Mouse (Mus musculus) spleen, adult 12 weeks (tissue): Measurements from ENCODE around the gene Ptpn9.
A peak's percentile ranks its signal among the peaks of the same experiment; 100 is the strongest.
"Not testable (repeated sequence)": the region's sequence is repeated elsewhere in the genome, so short reads cannot be mapped to it uniquely, and the experiment has no call there.

Experiments used
- DNase-seq: peaks from one replicate; pipeline ENCODE4 v3.0.0; 2022; ENCODE audit warnings: low spot score

The Ptpn9 gene

DNA sequence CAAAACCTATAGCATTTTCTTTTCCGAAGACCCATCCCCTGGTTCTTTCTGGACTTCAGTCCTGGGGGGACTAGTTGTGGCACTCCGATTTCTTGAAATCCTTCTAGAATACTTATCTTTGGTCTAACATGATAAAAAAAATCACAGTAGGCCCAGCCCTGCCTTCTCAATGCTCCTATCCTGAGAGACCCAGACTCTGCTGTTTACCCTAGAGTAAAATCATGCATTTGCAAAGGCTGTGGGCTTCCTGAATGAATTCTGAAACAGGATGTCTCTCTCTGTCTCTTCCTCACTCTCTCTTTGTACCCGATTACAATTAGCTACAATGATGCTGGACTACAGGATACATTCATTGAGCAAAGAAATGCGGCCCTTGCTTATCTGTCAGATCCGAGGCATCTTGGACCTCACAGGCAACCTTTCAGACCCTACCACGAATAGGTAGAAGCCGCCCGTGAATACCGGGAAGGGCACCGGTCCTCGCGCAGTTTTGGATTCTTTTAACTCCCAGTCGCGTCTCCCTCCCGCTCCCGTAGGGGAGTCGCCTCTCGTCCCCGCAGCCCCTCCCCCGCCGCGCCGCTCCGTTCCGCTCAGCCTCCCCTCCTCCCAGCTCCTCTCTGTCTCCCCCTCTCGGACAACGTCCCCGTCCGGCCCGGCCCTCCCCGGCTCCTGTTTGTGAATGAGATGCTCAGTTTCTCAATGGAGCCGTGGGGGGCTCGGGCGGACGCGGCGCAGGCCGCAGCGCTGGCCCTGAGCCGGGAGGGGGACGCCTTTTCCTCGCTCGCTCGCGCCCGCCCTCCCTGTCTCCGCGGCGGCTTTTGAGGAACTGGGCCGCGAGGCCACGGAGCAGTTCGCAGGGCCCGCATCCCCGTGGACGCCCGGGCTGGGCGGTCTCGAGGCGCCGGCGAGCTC, at the start of gene Ptpn9:
Gene Ptpn9, plus strand, starts transcription at position 638 of the 912 bp plus-strand sequence.
- DNase-seq: no peak

DNA sequence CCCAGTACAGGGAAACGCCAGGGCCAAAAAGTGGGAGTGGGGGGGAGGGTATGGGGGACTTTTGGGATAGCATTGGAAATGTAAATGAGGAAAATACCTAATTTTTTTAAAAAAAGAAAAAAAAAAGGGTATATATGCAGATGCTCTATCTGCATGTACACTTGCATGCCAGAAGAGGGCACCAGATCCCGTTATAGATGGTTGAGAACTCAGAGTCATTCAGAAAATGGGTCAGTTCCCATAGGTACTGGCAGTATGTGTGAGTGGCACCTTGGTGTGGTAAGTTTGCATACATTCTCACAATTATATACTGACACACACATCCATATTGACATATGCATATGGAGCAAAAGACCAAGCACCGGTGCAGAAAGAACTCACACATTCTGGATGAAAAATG, 47.2 kb upstream of the Ptpn9 start:
- DNase-seq: not testable (repeated sequence)

DNA sequence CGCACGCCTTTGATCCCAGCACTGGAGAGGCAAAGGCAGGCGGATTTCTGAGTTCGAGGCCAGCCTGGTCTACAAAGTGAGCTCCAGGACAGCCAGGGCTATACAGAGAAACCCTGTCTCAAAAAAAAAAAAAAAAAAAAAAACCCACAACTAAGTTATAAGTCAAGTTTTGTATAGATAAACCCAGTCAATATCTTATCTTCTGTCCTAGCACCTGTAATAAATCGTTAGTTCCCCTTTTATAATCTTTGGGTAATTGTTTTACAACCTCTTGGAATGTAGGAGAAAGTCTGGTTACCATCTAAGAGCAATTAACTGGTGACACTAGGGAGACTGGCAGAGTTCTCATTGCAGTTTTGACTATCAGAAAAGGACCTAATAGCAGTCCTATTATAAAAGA, 46.0 kb upstream of the Ptpn9 start:
- not testable (repeated sequence) for DNase-seq

DNA sequence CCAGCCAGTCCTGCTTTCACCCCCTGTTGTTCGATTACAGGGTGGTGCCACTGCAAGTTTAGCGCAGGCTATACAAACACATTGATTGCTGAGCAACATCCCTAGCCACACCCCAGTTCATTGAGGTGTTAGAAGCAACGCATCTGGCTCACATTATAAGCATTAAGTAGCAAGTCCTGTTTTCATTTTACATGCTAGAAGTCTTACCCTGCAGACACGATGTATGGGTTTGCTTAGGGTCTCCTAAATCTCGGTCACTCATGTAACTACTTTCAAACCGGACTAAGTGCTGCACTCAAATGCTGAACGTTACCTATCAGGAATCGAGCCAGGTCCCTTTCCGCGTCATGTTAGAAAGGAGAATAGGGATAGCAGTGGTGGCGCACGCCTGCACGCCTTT, 45.0 kb upstream of the Ptpn9 start:
- DNase-seq: no peak

DNA sequence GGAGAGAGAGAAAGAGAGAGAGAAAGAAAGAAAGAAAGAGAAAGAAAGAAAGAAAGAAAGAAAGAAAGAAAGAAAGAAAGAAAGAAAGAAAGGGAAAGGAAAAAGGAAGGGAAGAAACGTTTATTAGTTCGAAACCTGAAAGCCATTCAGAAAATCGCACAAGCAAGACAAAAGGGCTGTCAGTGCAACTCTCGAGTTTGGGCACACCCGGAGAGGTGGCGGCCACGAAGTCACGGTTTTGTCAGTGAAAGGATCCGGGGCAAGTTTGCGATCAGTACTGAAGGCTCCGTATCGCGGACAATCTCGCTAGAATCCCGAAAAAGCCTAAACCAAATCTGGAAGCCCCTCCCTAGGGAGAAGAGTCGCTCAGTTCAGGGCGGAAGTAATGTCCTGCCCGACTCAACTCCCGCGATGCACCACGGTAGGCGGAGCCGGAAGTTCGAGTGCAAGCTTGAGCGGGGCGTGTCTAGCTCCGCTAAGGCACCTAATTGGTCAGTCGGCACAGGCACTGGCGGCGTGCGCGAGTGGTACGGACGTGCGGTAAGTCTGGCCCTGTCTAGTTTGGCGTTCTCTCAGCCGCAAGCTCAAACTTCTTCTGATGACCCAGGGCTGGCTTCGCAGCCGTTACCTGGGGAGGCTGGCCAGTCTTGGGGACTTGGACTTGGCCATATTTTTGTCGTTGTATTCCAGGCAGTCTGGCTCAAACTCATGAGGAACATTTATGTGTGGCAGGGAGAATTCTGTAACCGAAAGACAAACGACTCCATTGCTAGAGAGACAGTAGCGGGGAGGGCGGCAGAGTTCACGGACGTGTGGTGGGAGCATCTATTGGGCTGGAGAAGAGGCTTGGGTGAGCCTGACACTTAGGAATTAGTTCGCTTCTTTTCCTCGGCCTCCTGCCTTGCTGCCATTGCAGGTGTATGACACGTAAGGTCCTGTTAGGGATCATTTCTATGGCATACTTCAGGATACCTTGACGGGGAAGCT, 44.0 kb upstream of the Ptpn9 start, which contains the start of gene Snupn:
Gene Snupn, plus strand, starts transcription at position 465 of the 987 bp plus-strand sequence.
- DNase-seq: peak; percentile 95

DNA sequence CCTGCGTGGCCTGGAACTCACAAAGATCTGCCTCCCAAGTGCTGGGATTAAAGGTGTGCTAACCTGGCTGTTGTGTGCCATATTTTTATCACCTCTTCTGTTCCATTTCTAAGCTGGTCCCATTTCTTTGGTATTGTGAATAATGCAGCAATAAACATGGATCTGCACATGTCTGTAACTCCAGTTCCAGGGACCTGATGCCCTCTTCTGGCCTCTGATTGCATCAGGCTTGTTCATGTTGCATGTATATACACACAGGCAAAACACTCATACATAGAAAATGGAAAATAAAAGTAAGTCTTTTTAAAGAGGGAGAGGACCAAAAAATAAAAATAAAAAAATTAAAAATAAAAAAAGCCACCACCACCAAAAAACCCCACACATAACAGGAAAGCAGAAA, 41.2 kb upstream of the Ptpn9 start:
- no peak for DNase-seq

DNA sequence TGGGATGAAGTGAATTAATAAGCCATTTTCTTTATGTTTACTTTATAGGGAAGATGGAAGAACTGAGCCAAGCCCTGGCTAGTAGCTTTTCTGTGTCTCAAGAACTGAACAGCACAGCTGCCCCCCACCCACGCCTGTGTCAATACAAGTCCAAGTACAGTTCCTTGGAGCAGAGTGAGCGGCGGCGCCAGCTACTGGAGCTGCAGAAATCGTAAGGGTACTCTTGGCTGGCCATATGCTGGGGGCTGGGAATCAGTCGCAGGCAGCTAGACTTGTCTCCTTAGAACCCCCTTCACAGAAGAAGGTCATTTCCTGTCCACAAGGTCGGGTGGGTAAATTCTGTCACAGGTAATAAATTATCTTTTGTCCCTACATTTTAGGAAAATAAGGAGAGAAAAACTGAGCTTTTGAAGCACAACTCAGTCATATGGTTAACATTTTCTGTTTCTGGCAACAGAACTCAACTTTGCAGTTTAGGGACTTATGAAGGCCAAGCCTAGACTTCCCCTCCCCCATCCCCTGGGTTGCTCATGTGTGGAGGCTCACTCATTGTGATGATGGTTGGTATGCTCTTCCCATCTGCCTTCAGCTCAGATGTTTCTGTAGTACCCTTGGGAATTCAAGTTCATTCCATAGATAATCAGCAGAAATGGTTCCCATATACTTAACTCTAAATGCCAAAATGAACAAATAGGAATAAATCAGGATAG, 37.6 kb upstream of the Ptpn9 start:
- no peak for DNase-seq

DNA sequence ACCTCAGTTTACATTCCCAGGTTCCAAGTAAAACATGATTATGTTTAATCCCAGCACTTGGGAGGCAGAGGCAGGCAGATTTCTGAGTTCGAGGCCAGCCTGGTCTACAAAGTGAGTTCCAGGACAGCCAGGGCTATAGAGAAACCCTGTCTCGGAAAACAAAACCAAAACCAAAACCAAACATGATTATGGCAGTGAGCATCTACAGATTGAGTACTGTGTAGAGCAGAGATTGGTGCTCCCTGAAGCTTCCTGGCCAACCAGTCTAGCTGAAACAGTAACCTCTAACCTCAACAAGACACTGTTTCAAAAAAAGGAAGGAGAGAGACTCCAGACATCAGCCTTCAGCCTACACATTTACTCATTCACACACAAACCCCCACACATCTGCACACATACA, 36.0 kb upstream of the Ptpn9 start:
- DNase-seq: no peak

DNA sequence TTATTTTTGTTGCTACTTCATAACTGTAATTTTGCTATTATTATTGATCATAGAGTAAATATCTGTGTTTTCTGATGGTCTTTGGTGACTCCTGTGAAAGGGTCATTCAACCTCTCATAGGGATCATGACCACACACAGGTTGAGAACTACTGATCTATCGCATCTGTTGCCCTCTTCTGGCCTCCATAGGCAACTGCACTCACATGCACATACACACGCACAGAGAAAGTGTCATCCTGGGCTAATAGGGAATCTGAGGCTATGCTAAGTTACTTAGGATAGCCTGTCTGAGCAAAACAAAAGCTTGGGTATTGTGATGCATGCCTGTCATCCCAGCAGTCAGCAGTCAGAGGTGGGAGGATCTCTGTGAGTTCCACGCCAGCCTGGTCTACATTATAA, 33.1 kb upstream of the Ptpn9 start:
- DNase-seq: no peak

DNA sequence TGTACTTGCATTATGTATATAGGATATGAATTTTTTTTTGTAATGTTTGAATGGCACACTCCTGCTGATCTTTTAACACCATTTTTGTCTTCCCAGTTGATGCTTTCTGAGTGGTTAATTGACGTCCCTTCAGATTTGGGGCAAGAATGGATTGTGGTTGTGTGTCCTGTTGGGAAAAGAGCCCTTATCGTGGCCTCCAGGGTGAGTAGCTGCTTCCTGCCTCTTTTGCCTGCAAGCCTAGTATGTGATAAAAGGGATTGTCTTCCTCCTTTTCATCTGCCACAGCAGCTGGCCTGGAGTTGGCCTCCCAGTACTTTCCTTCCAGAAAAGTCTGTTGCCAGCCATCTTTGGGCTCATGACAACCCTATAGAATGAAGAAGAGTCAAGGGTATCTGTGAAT, 24.6 kb upstream of the Ptpn9 start:
- no peak for DNase-seq

DNA sequence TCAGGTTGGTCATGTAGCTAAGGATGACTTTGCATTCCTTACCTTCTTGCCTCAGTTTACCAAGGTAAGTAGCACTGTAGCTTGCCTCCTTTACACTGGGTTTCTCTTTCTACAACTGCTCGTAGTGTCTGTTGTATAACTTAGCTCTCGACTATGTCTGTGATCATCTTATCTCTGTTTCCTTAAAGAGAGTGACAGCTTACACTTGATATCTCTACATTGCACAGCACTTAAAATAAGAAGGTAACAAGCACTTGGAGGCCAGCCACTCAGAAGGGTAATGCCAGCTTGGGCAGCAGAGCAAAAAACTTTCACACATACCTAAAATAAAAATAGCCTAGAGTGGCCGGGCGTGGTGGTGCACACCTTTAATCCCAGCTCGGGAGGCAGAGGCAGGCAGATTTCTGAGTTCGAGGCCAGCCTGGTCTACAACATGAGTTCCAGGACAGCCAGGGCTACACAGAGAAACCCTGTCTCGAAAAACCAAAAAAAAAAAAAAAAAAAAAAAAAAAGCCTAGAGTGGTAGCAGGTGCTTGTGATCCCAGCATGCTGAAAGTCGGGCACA, 20.7 kb upstream of the Ptpn9 start:
- no peak for DNase-seq

DNA sequence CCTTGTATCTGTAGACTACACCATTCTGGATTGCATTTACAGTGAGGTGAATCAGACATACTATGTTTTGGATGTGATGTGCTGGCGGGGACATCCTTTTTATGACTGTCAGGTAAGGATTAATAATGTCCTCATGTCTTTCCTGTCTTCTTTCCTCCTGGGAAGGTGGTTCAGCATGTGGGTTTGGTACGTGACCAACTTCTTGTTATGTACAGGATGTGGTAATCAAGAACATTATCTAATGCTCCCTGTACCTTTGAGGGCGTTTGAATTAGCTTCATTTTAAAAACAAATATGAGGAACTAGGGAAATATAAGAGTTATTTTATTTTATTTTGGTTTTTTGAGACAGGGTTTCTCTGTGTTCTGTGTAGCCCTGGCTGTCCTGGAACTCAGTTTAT, 19.5 kb upstream of the Ptpn9 start:
- no peak for DNase-seq

DNA sequence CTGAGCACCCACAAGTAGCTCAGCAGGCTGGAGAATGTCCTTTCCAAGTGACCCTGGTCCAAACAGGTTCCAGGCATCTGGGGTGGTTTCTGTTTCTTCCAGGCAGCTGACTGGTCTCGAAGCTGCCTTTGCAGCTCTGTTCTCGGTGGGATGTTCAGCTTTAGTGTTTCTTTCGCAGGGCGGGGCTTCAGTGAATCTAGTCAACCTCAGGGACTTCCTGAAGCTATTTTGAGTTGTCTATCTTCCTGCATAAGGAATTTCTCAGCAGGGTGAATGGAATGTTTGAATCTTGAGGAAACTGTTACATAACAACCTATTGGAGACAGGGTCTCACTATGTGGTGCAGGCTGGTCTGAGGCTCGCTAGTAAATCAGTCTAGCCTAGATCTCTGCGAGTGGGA, 14.5 kb upstream of the Ptpn9 start:
- no peak for DNase-seq

DNA sequence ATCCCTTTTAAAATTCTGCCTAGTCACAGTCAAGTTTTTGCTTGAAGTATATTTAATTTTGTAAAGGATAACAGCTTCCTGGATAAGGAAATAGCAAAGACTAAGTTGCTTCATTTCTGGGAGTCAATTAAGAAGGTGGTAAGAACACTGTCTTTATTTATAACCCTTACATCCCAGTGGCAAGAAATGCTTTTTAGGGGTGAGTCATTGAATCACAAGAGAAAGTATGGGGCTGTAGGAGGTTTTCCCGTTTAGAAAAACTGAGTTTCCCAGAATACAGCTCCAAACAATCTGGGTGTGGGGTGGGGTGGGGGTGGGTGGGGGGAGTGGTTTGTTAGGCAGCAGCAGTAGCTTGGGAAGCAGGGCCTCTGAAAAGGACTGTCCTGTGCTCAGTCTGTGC, 13.2 kb upstream of the Ptpn9 start:
- DNase-seq: no peak

DNA sequence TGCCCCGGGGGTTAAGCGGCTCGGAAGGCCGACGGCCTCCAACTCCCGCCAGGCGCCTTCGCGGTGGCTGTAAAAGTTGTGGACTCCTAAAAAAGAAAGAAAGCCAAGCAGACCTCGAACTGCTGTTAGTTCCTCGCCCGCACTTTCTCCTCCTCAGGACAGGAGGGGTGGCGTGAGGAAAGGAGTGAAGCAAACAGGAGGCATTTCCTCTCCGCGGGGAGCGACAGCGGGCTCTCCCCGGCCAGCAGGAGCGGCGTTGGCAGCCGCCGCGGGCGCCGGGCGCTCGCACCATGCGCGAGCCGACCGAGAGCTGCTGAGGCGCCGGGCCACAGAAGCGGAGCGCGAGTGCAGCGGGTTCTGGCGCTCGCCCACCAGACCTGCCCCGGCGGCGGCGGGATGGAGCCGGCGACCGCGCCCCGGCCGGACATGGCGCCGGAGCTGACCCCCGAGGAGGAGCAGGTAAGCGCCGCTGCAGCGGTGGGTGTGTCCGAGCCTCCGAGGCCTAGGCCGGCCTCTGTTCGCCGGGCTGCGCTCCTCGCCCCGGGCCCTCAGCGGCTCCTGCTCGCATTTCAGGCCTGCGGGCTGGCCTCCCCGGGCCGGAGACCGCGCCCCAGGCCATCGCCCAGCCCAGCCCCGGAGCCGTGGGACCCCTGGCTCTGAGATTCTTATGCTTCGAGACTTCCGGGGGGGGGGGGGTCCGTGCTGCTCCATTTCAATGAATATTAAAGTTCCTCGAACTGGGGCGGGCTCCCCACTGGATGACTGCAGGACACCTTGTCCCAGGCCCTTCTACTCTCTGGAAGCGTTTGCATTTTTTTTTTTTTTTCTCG, 690 bp downstream of the Ptpn9 start:
- DNase-seq: peak; percentile 55

DNA sequence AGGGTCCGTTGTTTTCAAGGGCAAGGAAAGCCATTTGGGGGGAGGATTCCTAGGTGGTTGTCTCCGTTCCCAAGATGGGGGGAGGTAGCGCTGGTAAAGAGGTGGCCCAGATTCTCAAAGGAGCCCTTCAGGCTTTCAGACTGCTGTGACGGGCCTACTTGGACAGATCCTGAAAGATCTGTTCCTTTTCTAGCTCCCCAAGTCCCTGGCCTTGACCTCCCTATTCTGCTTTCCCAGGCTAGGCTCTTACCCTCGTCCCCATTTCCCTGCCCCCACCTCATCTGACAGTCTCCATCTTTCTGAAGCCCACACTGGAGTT, 1.3 kb downstream of the Ptpn9 start:
- no peak for DNase-seq

DNA sequence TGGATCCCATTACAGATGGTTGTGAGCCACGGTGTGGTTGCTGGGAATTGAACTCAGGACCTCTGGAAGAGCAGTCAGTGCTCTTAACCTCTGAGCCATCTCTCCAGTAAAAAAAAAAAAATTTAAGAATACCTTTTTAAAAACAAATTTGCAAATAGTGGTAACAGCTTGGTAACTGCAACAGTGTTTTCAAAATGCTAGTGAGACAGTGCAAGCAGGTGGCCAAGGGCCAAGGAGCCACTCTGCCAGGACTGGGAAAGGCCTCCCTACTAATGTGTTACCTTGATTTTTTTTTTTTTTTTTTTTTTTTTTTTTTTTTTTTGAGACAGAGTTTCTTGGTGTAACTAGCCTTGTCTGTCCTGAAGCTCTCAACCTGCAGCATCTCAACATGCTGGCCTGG, 2.5 kb downstream of the Ptpn9 start:
- not testable (repeated sequence) for DNase-seq

DNA sequence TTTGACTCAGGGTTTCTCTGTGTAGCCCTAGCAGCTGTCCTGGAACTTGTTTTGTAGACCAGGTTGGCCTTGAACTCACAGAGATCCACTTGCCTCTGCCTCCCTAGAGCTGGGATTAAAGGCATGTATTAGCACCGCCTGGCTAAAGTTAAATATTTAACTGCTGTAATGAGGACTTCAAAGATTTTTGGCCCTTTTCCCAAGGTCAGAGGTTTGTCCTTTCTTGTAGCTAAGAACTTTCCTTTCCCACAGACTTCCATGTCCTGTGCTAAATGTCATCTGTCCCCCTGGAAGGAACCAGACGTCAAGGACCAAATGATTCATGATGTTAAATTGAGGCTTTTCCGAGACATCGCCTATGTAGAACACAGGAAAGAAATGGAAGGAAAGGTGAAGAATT, 8.3 kb downstream of the Ptpn9 start:
- no peak for DNase-seq

DNA sequence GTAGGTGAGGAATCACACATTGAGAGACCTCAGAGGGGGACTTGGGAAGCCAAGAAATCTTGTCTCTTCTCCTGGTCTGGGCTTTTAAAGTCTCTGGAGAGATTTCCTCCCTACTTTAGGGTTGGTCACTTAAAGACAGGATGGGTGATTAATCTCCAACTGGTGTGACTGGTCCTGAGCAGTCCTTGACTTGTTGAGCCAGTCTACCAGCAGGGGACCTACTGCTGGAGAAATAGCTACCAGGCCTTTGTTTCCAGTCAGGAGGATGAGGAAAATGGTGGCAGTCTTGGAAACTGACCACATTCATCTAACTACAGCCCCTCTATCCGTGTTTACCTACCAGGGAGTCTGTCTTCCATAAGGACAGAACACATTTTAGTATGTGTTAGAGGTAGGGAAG, 17.7 kb downstream of the Ptpn9 start:
- DNase-seq: no peak

DNA sequence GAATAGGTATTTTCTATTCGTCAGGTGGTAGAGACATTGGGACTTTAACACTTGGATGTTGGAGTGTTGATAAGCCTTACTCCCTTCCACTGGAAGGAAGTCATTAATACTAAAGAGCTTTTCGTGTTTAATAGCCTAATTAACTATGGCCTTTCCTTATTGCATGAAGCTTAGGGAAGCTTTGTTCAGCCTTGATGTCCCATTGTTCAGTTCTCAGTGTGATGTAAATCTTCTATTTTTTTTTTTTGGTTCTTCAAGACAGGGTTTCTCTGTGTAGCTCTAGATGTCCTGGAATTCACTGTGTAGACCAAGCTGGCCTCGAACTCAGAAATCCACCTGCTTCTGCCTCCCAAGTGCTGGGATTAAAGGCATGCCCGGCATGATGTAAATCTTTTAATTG, 18.2 kb downstream of the Ptpn9 start:
- no peak for DNase-seq

DNA sequence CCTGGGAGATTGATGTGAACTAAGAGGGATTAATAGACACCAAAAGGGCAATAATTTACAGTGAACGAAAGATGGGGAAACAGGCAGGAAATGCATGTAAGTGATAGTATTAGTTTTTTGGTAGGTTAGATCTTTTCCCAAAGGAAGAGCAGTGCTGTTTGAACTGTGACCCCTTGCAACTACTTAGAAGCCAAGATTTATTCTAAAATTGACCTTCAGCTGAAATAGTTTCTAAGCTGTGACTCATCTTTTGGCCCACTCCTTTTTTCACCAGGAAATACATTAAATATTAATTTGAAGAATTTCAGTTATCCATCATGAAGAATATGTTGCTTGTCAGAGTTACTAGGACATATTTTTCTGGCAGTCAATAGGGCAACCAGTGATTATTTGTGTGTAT, 19.0 kb downstream of the Ptpn9 start:
- DNase-seq: no peak
